Mouse (Mus musculus) layer of hippocampus, postnatal 14 days (tissue): ENCODE measurements around the gene Jun. TPM values are rescaled to one million over a fixed set of nuclear protein-coding genes. Genes with fewer than 3 reads are reported as not detected.

ENCODE experiments used
- DNase-seq, 2 experiments: peaks; one replicate each; pipeline ENCODE4 v3.0.0; 2021 to 2022; ENCODE audit warnings: low spot score in 2 of 2, mixed read lengths in 1 of 2
- long read RNA-seq, 2 experiments: library from polyadenylated mRNA; stranded (forward); transcript quantifications; one replicate each; pipeline ENCODE4 v2.0.0; 2021
- total RNA-seq, 2 experiments: library from RNA; stranded (reverse); gene quantifications; 2 replicates each; pipeline ENCODE4 v1.2.3; 2021

Jun gene
- total RNA-seq: 10 to 100 TPM; 70.6 to 72.1 TPM
- long read RNA-seq, experiment 1, transcript Jun-201 (1 exons, 3,189 nt): major isoform, 28 of 28 reads
- long read RNA-seq, experiment 1, partial matches to known transcripts: 0 of 28 reads
- long read RNA-seq, experiment 1, other reads (novel, unspliced or antisense): 0 of 28 reads
- long read RNA-seq, experiment 2, transcript Jun-201 (1 exons, 3,189 nt): major isoform, 35 of 36 reads
- long read RNA-seq, experiment 2, partial matches to known transcripts: 0 of 36 reads
- long read RNA-seq, experiment 2, other reads (novel, unspliced or antisense): 1 of 36 reads

DNA sequence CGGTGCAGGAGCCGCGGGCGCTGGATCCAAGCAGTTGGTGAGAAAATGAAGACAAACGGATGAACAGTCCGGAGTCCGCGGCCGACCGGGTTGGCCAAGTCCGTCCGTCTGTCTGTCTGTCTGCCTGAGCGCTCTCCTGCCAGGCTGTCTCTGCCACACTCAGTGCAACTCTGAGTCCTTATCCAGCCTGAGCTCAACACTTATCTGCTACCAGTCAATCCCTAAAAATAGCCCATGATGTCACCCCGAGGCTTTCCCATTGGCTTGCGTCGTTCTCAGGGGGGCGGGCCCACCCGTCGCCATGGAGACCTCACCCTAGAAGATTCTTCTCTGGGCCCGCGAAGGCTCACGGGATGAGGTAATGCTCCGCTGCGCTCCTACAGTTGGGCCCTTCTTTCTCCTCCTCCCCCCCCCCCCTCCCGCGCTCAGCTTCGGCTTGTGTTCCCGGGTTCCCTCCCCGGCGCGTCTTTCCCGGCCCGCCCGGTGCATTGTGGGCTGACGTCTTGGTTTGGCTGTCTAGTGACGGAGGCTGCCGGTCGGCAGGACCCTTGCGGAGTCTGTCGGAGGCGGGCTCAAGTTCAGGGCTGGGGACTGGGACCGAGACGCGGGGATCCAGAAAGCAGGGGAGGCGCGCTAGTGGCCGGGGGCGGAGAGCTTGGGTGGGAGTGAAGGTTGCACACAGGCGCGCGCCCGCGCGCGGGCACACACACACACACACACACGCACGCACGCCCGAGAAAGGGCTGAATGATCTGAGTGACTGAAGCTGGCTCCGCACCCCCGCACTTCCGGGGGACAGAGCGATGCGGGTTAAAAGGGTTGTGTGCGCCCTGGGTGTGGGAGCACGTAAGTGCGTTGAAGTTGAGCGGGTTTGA lies at the start of gene Jun:
Gene Jun, minus strand, starts transcription at position 198 of the 875 bp plus-strand sequence.
- DNase-seq: peak; percentile 99 to 100

DNA sequence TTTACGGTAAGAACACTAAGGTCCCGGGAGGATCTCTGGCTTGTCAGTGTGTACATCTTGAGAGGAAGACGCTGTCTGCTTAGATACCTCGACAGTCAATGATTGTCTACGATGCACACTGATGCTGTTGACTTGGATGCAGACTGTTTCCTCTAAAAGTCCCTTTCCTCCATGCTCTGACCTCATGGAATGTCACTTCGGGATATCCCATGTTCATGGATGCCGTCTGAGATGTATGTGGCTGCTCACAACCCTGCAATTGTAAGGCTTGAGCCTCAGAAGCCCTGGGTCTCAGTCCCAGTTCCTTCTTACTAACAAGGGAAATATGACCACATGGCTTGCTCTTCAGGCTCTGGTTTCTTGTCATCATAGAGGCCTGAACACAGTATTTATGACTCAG lies 49.7 kb upstream of the Jun start:
- DNase-seq: no peak

DNA sequence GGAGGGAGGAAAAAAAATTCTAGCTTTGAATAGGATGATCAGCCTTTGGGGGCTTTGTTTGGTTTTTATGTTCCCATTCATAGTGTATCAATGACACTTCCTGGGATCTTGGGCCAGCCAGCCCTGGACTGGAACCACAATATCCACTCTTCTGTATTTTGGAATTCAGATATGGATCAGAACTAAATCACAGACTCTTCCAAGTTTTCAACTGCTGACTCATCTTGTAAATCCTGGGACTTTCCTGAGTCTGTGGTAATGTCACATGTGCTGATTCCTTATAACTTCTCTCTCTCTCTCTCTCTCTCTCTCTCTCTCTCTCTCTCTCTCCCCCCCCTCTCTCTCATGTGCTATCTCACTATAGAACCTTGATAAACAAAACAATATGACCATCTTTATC lies 48.7 kb upstream of the Jun start:
- DNase-seq: no peak

DNA sequence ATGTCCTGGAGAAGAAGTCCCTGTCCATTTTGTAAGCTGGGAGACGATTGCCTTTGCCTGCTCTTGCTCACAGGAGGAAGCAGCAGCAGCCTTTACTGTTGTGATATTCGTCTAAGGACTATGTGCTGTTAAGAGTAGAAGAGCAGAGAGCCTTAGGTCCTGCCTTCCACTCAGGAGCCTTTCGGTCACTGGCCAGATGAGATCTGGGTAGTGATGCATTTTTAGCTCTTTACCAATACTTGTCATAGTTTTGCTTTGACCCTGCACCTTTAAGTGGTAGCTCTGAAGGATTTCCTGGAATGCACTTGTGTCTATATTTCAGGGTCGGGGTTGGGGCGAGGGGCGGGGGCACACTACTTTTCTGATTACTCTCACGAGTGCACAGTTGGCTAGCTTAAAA lies 47.4 kb upstream of the Jun start:
- DNase-seq: no peak

DNA sequence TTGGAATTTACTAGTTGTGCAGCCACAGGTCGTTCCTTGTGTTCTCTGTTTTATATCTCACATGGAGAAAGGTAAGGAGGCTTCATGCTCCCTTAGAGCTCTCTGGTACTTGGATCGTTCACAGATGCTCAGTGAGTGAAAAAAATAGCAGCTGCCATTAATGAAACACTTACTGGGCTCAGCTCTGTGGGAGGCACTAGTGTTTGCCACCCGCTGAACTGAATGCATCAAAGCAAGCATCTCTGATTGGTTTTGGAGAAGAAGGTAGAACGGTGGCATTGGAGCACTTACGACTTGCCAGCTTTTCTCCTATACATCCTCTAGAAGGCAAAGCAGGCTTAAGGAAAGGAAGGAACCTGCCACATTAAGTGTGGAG lies 46.7 kb upstream of the Jun start:
- DNase-seq: no peak

DNA sequence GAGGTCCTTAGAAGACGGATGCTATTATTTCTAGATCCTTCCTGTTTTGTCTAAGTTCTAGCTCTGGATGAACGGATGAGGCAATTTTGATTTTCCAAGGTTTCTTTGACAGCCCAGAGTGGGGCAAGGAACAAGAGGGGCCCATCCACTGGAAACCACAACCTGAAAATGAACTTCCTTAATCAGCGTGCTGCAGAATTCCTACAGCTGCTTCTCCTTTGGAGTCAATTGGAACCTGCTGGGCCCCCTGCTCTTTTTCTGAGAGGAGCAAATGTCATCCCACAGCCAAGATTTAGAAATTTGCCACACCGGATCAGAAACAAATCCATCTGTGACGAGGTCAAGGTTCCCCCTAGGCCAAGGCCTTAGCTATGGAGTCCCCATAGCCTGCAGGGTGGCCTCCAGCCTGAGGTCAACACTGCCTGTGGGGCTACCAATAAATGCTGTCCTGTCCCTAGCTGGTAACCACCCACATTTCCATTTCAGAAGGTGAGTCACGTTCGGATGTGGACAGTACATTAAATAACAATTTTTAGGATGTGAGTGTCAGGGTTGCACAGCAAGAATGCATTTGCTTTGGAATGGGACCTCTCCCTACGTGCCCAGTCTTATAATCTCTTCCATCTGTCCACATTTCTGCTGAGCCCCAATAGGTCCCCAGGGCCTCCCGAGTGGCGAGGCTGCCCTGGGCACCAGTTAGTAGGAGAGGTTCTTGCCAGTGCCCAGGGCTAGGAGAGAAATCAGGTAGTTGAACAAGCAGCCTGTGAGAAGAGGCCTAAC lies 46.1 kb upstream of the Jun start:
- no peak for DNase-seq

DNA sequence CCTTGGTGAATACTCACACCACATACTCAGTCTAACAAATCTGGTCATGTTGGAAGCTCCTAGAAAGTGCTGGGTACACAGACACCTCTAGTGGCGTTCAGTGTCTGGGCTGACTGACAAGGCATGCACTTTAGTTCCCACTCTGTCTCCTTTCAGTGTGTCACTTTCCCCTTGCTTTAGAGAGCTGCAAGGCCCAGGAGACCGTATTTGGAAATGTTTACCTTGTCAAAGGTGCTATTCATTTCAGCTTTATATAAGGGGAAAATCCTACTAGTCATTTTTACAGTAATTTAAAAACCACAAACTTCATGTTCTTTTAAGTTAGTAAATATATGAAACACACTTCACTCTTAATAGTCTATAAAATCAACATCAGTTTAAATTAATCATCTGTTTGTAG lies 44.7 kb upstream of the Jun start:
- DNase-seq: no peak

DNA sequence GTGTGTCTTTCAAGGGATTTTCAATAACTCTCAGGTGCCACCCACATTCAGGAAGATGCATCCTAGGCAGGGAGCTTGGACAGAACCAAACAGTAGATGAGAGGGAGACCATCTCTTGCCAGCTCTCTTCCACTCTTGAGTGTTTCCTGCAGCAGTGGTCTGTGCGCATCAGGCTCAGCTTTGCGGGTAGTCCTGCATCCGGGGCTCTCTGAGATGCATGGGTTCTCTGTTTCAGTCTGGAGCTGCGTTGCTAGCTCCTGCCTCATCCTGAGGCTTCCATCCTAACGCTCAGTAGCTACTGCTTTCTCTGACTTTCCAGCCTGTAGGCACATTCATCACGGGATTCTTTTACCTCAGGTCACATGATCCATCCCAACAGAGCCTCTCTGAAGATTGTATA lies 43.9 kb upstream of the Jun start:
- DNase-seq: no peak

DNA sequence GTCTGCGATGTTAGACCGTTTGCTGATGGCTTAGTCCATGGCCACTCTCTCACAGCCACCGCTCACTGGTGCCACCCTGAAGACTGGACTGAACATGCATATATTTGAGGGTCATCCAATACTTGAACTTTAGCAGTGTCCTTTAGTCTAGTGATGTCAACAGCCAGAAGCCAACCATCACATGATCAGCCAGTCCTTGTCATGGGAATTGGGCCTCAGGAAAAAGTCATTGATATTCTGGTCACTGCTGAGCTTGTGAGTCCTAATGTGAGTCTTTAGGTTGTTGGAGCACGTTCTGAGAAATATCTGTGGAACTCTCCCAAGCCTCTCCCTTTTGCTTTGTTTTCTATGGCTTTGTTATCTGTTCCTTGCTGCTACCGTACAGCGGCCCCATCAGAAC lies 43.3 kb upstream of the Jun start:
- DNase-seq: no peak

DNA sequence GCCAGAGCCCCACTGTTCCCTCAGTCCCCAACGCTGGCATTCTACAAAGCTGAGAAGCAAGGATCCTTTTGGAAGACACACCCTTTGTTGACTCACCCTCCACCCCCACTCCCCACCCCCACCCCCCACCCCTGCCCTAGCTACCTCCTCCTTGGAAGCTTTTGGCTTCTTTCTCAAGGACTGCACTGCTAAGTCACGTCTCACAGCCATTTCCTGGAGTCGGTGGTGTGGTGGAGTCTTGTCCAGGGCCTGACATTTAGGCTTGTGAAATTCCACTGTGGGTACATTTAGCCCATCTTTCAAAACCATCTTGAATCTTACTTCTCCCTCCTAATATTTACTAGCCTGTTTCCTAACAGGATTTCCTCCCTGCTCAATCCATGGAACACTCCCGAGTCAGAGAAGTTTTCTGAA lies 42.7 kb upstream of the Jun start:
- DNase-seq: no peak

DNA sequence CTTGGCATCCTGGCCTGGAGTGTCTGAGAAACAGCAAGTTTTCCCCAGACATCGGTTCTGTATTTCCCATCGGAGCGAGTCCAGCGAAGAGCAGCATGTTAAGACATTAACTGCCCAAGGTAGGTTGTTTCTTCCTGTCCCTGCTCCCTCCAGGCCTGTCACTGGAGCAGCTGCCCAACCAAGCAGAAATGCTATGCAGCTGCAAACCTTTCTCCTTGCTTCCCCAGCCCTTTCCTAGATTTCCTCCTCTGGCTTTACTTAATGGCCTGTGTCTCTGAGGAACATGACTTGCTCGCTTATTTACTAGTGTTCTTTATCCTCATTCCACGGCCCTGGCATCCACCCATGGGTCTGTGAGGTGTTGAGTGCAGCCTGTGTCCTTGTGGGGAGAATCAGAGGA lies 41.6 kb upstream of the Jun start:
- DNase-seq: no peak

DNA sequence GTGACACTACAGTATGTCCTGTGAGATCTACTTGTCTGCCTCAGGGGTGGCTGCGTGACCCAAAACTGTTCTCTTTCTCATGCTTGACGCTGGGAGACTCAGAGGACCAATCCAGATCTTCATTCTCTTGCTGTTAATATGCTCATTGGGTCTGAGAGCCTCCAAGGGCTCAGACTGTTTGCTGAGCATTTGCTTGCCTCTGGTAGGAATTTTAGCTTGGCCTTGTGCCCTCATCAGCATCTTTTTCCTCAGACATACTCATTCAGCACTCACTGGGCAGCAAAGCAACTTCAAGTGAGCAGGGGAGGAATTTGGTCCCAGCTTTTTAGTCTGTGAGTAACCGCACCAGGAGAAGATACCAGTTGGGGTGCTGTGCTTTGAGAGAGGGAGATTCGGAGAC lies 40.5 kb upstream of the Jun start:
- DNase-seq: no peak

DNA sequence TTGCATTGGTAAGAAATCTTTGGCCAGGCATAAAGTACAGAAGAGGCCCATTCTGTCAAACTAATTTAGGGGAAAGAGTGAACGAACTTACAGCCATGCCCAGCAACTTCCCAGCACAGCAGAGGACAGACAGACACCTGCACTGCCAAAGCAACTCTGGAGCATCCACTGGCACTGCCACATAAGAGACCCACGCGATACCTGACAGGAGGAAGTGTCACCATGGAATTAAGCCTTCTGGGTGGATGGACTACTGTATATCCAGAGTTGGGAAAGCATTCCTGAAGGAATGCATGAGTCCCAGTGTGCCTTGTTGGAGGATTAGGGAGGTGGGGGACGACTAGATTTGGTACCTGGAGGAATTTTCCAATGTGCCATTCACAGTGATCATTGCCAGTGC lies 39.5 kb upstream of the Jun start:
- DNase-seq: no peak

DNA sequence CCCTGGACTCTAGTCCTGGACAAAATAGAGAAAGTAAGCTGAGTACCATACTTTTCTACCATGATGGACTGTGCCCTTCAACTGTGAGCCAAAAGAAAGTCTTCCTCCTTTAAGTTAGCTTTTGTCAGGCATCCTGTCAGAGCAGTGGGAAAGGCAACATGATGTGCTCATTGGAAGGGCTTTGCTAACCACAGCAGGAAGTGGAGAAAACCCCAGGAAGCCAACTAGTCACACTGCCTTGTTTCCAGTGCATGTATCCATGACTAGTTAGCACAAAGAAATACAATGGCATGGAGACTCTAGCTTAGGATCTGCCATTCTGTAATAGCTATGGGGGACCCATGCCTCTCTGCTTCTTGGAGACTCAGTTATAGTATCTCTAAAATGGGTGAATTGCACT lies 37.9 kb upstream of the Jun start:
- no peak for DNase-seq

DNA sequence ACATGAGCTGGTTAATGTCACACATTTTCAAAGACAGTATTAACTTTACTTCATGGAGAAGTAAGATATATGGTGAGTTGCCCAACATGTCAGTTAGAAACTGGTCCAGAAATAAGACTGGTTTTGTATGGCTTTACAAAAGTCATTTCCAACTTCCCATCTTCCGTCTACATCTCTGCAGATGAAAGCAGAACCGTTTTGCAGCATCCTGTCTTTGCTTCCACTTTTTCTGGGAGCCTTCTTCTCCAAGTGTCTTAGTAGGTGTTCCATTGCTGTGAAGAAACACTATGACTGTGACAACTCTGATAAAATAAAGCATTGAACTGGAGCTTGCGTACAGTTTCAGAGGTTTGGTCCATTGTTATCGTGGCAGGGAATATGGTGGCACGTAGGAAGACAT lies 37.0 kb upstream of the Jun start:
- no peak for DNase-seq

DNA sequence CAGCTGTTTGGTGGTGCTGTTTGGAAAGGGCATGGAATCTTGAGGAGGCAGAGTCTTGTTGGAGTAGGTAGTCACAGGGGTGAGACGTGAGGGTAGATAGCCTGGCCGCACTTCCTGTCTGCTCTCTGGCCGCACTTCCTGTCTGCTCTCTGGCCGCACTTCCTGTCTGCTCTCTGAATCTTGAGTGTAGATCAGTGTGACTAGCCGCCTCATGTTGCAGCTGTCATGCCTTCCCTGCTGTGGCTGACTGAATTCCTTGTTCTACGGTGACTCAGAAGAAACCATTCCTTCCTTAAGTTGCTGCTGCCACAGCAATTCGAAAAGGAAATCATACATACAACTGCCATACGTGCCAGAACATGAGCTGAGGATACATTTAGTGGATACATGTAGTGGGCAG lies 31.9 kb upstream of the Jun start:
- DNase-seq: no peak

DNA sequence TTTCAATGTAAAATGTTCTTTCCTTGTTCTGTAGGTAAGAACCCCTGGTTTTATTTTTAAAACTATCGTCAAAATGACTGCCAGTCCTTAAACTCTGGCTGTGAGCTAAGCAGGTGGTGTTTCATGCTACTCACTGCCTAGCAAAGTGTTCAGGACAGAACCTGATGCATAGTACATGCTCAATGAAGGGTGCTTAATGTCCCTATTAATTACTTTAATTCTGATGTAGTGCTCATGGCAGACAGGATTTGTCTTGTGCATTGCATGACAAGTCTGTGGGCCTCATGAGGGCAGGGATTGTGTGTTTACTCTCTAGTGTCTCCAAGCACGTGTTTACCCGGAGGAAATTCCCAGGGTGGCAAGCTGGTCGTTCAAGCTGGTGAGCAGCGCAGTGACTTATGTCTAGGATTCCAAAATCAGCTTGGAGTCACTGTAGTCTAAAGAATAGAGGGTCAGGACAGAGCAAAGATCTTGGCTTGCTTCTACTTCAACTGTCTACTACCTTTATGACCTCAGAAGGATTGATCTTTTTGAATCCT lies 31.2 kb upstream of the Jun start:
- DNase-seq: no peak

DNA sequence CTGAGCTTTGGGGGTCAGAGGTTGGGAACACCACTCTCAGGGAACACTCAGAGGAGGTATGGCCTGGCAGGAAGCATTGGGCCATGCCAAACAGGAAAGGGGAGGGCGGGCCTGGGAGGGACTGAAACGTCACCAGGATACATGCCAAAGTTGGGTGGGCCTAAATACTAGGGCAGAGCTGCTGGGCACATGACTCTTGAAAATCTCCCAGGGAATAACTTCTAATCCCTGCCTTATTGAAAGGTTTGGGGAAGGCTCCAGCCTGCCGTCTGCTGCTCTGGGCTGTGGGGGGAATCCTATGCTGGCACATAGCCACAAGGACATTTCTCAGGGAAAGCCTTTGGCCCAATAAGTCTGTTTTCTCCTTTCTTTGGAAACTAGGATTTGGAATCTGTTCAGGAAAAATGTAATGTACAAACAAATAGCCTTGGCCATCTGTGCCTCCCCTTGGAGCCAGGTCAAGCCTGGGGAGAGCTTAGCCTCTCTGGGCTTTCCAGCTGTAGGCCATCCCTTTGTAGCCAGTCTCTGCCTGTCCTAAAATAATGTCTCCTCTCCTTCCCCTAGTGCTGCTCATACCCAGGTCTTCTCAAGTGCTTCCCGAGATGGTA lies 30.6 kb upstream of the Jun start:
- DNase-seq: no peak

DNA sequence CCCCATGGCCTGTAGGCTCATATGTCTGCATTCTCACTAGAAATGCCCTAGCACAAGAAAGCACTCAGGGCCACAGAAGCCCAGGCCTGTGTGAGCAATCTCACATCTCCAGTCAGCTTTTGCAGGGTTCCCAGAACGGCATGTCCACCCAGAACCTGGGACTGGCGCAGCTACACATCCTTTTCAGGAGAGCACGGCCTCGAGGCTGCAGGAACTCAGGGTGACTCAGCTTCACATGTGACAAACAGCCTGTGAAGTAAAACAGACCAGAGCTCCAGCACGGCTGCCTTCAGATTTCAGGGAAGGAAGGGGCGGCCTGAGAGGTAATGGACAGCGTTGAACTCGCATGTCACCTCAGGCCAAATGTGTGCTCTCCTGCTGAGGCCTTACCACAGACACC lies 29.6 kb upstream of the Jun start:
- no peak for DNase-seq

DNA sequence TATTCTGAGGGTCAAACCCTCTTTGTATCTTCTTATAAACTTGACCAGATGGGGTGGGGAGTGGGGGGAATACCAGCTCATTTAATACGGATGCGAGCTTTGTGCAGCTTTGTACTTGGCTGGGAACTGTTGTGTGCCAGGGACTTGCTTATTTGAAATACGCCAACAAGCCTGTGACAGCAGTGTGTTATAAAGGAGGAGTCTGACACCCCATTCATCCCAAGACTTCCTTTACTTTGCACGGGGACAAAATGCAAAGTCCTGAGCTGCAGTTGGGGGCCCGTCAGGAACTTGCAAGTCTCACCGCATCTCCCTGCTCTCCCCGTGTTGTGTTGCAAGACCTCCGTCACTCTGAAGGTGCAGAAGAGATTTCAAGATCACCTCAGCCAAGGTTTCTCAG lies 26.6 kb upstream of the Jun start:
- DNase-seq: no peak

DNA sequence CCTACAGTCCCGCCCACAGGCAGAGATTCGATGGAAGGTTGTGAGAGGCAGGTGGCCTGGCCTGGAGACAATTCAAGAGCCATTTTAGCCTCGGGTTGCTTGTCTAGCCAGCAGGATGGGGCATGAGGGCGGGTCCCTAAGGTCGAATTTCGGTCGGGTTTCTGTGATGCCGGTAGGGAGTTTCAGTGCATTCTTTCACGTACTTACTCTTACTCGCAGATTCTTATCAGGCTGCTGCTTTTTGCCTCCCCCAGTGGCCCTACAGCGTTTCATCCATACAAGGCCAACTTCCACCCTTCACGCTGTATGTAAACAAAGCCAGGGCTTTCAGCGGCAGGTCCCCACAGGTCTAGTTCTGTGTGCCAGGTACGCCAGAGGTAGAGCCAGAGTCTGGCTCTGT lies 24.3 kb upstream of the Jun start:
- no peak for DNase-seq
